Mouse (Mus musculus) adrenal gland, adult 18-20 months (tissue): ENCODE measurements around the gene Plcz1. TPM values are rescaled to one million over a fixed set of nuclear protein-coding genes. Genes with fewer than 3 reads are reported as not detected.
A peak's percentile ranks its signal among the peaks of the same experiment; 100 is the strongest.

Experiments used
- DNase-seq, 2 experiments: peaks; one replicate each; pipeline ENCODE4 v3.0.0; 2021 to 2022; ENCODE audit warnings: low spot score in 2 of 2
- total RNA-seq, 2 experiments: library from RNA; stranded (reverse); gene quantifications; 1 replicate in 1 of 2; 2 replicates in 1 of 2; pipeline ENCODE4 v1.2.3; 2021

Plcz1 gene
- total RNA-seq, 2 experiments from 2014 or later, result not detected

- DNase-seq, result peak in 1 of 2 experiments; percentile 22
Measured at GRCm38 (mm10) chr6:139953596-139953995, 87.7 kb downstream of the Plcz1 start.

GRCm38 (mm10) chr6:139947106-139947879, 94.0 kb downstream of the Plcz1 start:
- DNase-seq, result no peak

Other genes with a start within 250 kb of the Plcz1 start
- gene Capza3, start 205 bp downstream of the Plcz1 start, total RNA-seq, result not detected